Mouse (Mus musculus): ENCODE measurements around the gene Vipr1.
A peak's percentile ranks its signal among the peaks of the same experiment; 100 is the strongest.

Vipr1 gene

GRCm38 (mm10) chr9:121633306-121633705 lies 9.2 kb upstream of the Vipr1 start:
- no peak for DNase-seq (ENCODE audit: low spot score in 2 of 2)

GRCm38 (mm10) chr9:121635835-121636576 lies 6.5 kb upstream of the Vipr1 start:
- DNase-seq (ENCODE audit: low spot score in 2 of 2) = no peak

- no peak for DNase-seq (ENCODE audit: low spot score in 2 of 2)
Observed at GRCm38 (mm10) chr9:121639790-121640189, 2.7 kb upstream of the Vipr1 start.

GRCm38 (mm10) chr9:121641235-121641915 lies 1.1 kb upstream of the Vipr1 start:
- no peak for DNase-seq (ENCODE audit: low spot score in 2 of 2)

GRCm38 (mm10) chr9:121642001-121642400 lies 515 bp upstream of the Vipr1 start, which contains the start of gene Lyzl4:
Lyzl4 (minus strand) TSS chr9:121642096.
- DNase-seq (ENCODE audit: low spot score in 2 of 2) = peak; percentile 47

- DNase-seq (ENCODE audit: low spot score in 2 of 2) = no peak
Observed at GRCm38 (mm10) chr9:121644855-121645254, 2.3 kb downstream of the Vipr1 start.

GRCm38 (mm10) chr9:121647026-121647425 lies 4.5 kb downstream of the Vipr1 start:
- DNase-seq (ENCODE audit: low spot score in 2 of 2) = no peak

GRCm38 (mm10) chr9:121653668-121654067 lies 11.2 kb downstream of the Vipr1 start:
- no peak for DNase-seq (ENCODE audit: low spot score in 2 of 2)

GRCm38 (mm10) chr9:121656322-121656721 lies 13.8 kb downstream of the Vipr1 start:
- no peak for DNase-seq (ENCODE audit: low spot score in 2 of 2)

- no peak for DNase-seq (ENCODE audit: low spot score in 2 of 2)
Observed at GRCm38 (mm10) chr9:121657143-121657542, 14.6 kb downstream of the Vipr1 start.

GRCm38 (mm10) chr9:121658248-121658647 lies 15.7 kb downstream of the Vipr1 start:
- DNase-seq (ENCODE audit: low spot score in 2 of 2) = no peak

GRCm38 (mm10) chr9:121659791-121660190 lies 17.3 kb downstream of the Vipr1 start:
- no peak for DNase-seq (ENCODE audit: low spot score in 2 of 2)

GRCm38 (mm10) chr9:121663467-121663866 lies 21.0 kb downstream of the Vipr1 start:
- no peak for DNase-seq (ENCODE audit: low spot score in 2 of 2)

GRCm38 (mm10) chr9:121664104-121664503 lies 21.6 kb downstream of the Vipr1 start:
- no peak for DNase-seq (ENCODE audit: low spot score in 2 of 2)

- no peak for DNase-seq (ENCODE audit: low spot score in 2 of 2)
Observed at GRCm38 (mm10) chr9:121666957-121667630, 24.6 kb downstream of the Vipr1 start.

- no peak for DNase-seq (ENCODE audit: low spot score in 2 of 2)
Observed at GRCm38 (mm10) chr9:121667822-121668221, 25.3 kb downstream of the Vipr1 start.

- DNase-seq (ENCODE audit: low spot score in 2 of 2) = peak; percentile 24 to 37
Observed at GRCm38 (mm10) chr9:121669348-121669791, 26.9 kb downstream of the Vipr1 start.

GRCm38 (mm10) chr9:121671300-121671699 lies 28.8 kb downstream of the Vipr1 start:
- DNase-seq (ENCODE audit: low spot score in 2 of 2) = no peak

GRCm38 (mm10) chr9:121672311-121672710 lies 29.8 kb downstream of the Vipr1 start:
- no peak for DNase-seq (ENCODE audit: low spot score in 2 of 2)

GRCm38 (mm10) chr9:121673716-121674115 lies 31.2 kb downstream of the Vipr1 start:
- DNase-seq (ENCODE audit: low spot score in 2 of 2) = no peak

- peak; percentile 22 to 27 for DNase-seq (ENCODE audit: low spot score in 2 of 2)
Observed at GRCm38 (mm10) chr9:121675011-121675410, 32.5 kb downstream of the Vipr1 start.

GRCm38 (mm10) chr9:121675556-121675955 lies 33.0 kb downstream of the Vipr1 start:
- no peak for DNase-seq (ENCODE audit: low spot score in 2 of 2)

Measured in spleen, postnatal 14 days (tissue).